Mouse (Mus musculus): ENCODE measurements around the gene Fndc1. TPM values are rescaled to one million over a fixed set of nuclear protein-coding genes. Genes with fewer than 3 reads are reported as not detected.

Fndc1 gene
- polyA plus RNA-seq, 1 experiment from 2014 or later, result 22.4 TPM

GRCm38 (mm10) chr17:7805105-7805504, 22.0 kb downstream of the Fndc1 start:
- Histone ChIP-seq H3K4me2 (replicated peaks; ENCODE audit: low read depth, low read length) (no peak overlapping the region), H3K36me3 (ENCODE audit: control insufficient read depth, insufficient read depth, low read length) (no peaks in the 10 kb centered on the region), H3K4me1 (ENCODE audit: control insufficient read depth, insufficient read depth, low read length) (no peaks in the 10 kb centered on the region), H3K4me3 (ENCODE audit: low read depth, low read length) (no peak overlapping the region), H3K27me3 (ENCODE audit: control insufficient read depth, insufficient read depth, low read length) (no peaks in the 10 kb centered on the region), H3K9ac (replicated peaks; ENCODE audit: low read depth, low read length) (no peak overlapping the region), H3K9me3 (ENCODE audit: control insufficient read depth, low read depth, low read length) (no peaks in the 10 kb centered on the region), H3K27ac (ENCODE audit: low read length) (no peak overlapping the region)
- WGBS, result 57% methylated on average over 6 of the region's 6 CpGs
- no peak for ATAC-seq (ENCODE audit: insufficient number of reproducible peaks, insufficient read depth, low FRiP score, low read depth)

DNA sequence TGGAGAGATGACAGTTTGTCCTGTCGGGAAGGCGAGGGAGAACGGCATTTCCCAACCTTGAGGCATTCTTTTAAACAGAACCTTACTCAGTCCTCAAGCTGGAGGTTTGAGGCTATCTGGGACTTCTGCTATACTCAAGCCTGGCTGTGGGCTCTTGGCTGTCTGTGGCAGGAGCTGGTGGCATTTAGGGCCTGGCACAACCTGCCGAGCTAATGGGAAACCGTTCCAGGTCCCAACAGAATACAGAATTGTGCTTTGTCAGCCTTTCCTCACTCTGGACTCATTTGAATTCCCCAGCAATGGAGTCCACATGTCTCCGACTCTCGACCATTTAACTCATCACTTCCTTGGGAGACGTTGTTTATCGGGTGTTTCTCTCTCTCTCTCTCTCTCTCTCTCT, 24.6 kb downstream of the Fndc1 start:
- 75% methylated on average over 9 of the region's 9 CpGs for WGBS
- ATAC-seq (ENCODE audit: insufficient number of reproducible peaks, insufficient read depth, low FRiP score, low read depth), result no peak
- H3K4me2 ChIP-seq (replicated peaks; ENCODE audit: low read depth, low read length), result no peak overlapping the region
- no peak overlapping the region for H3K27ac ChIP-seq (ENCODE audit: low read length)
- H3K27me3 ChIP-seq (ENCODE audit: control insufficient read depth, insufficient read depth, low read length), result no peaks in the 10 kb centered on the region
- H3K36me3 ChIP-seq (ENCODE audit: control insufficient read depth, insufficient read depth, low read length), result no peaks in the 10 kb centered on the region
- no peak overlapping the region for H3K4me3 ChIP-seq (ENCODE audit: low read depth, low read length)
- no peaks in the 10 kb centered on the region for H3K4me1 ChIP-seq (ENCODE audit: control insufficient read depth, insufficient read depth, low read length)
- H3K9ac ChIP-seq (replicated peaks; ENCODE audit: low read depth, low read length), result no peak overlapping the region
- H3K9me3 ChIP-seq (ENCODE audit: control insufficient read depth, low read depth, low read length), result no peaks in the 10 kb centered on the region

GRCm38 (mm10) chr17:7799894-7800293, 27.2 kb downstream of the Fndc1 start:
- H3K27me3 ChIP-seq (ENCODE audit: control insufficient read depth, insufficient read depth, low read length), result no peaks in the 10 kb centered on the region
- no peak overlapping the region for H3K4me2 ChIP-seq (replicated peaks; ENCODE audit: low read depth, low read length)
- no peak for ATAC-seq (ENCODE audit: insufficient number of reproducible peaks, insufficient read depth, low FRiP score, low read depth)
- no peak overlapping the region for H3K4me3 ChIP-seq (ENCODE audit: low read depth, low read length)
- H3K36me3 ChIP-seq (ENCODE audit: control insufficient read depth, insufficient read depth, low read length), result no peaks in the 10 kb centered on the region
- no peaks in the 10 kb centered on the region for H3K4me1 ChIP-seq (ENCODE audit: control insufficient read depth, insufficient read depth, low read length)
- H3K27ac ChIP-seq (ENCODE audit: low read length), result no peak overlapping the region
- H3K9ac ChIP-seq (replicated peaks; ENCODE audit: low read depth, low read length), result no peak overlapping the region
- WGBS, result 68% methylated on average over 3 of the region's 3 CpGs
- H3K9me3 ChIP-seq (ENCODE audit: control insufficient read depth, low read depth, low read length), result no peaks in the 10 kb centered on the region

DNA sequence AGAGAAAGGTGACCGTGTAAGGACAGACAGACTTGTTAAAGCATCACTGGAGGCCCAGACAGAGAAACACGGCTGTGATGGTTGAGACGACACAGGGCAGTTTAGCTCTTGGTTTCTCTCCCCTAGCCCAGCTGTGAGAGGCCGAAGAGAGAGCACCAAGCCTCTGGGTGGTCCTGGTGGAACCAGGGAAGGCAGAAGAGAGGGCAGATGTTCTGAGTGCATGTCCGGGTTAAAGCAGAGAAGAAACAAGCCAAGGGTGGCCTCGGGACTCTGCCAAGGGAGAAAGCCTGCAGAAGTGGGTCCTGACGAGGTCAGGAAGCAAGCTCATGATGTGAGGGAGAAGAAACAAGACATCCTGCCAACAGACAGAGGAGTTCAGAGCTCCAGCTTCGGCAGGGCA, 31.5 kb downstream of the Fndc1 start:
- 78% methylated on average over 8 of the region's 8 CpGs for WGBS
- no peaks in the 10 kb centered on the region for H3K4me1 ChIP-seq (ENCODE audit: control insufficient read depth, insufficient read depth, low read length)
- H3K27me3 ChIP-seq (ENCODE audit: control insufficient read depth, insufficient read depth, low read length), result no peaks in the 10 kb centered on the region
- no peaks in the 10 kb centered on the region for H3K36me3 ChIP-seq (ENCODE audit: control insufficient read depth, insufficient read depth, low read length)
- H3K9me3 ChIP-seq (ENCODE audit: control insufficient read depth, low read depth, low read length), result no peaks in the 10 kb centered on the region
- no peak overlapping the region for H3K9ac ChIP-seq (replicated peaks; ENCODE audit: low read depth, low read length)
- ATAC-seq (ENCODE audit: insufficient number of reproducible peaks, insufficient read depth, low FRiP score, low read depth), result no peak
- H3K4me3 ChIP-seq (ENCODE audit: low read depth, low read length), result no peak overlapping the region
- no peak overlapping the region for H3K4me2 ChIP-seq (replicated peaks; ENCODE audit: low read depth, low read length)
- no peak overlapping the region for H3K27ac ChIP-seq (ENCODE audit: low read length)

GRCm38 (mm10) chr17:7795168-7795567, 31.9 kb downstream of the Fndc1 start:
- Histone ChIP-seq H3K4me1 (ENCODE audit: control insufficient read depth, insufficient read depth, low read length) (no peaks in the 10 kb centered on the region), H3K4me2 (replicated peaks; ENCODE audit: low read depth, low read length) (no peak overlapping the region), H3K9ac (replicated peaks; ENCODE audit: low read depth, low read length) (no peak overlapping the region), H3K27me3 (ENCODE audit: control insufficient read depth, insufficient read depth, low read length) (no peaks in the 10 kb centered on the region), H3K9me3 (ENCODE audit: control insufficient read depth, low read depth, low read length) (no peaks in the 10 kb centered on the region), H3K4me3 (ENCODE audit: low read depth, low read length) (no peak overlapping the region), H3K27ac (ENCODE audit: low read length) (no peak overlapping the region), H3K36me3 (ENCODE audit: control insufficient read depth, insufficient read depth, low read length) (no peaks in the 10 kb centered on the region)
- no peak for ATAC-seq (ENCODE audit: insufficient number of reproducible peaks, insufficient read depth, low FRiP score, low read depth)
- 70% methylated on average over 2 of the region's 2 CpGs for WGBS

DNA sequence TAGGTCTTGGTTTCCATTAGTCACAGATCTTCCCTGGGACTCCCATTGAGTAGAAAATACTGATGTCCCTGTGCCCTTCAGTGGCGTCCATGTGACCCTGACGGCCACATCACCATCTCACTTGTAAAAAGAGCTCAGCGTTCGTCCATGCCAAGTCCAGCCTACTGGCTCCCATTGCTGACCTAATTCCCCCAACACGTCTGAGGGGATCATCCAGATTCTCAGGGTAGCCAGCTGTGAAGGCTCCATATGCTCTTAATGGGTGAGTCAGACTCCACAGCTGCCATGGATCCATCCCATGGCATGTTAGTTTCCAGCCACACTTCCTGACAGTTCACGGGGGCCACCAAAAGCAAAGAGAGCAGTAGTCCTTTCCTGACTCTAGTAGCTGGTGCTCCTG, 33.0 kb downstream of the Fndc1 start:
- no peaks in the 10 kb centered on the region for H3K9me3 ChIP-seq (ENCODE audit: control insufficient read depth, low read depth, low read length)
- no peaks in the 10 kb centered on the region for H3K36me3 ChIP-seq (ENCODE audit: control insufficient read depth, insufficient read depth, low read length)
- no peaks in the 10 kb centered on the region for H3K4me1 ChIP-seq (ENCODE audit: control insufficient read depth, insufficient read depth, low read length)
- H3K4me2 ChIP-seq (replicated peaks; ENCODE audit: low read depth, low read length), result no peak overlapping the region
- H3K27ac ChIP-seq (ENCODE audit: low read length), result no peak overlapping the region
- no peak overlapping the region for H3K9ac ChIP-seq (replicated peaks; ENCODE audit: low read depth, low read length)
- 69% methylated on average over 6 of the region's 6 CpGs for WGBS
- no peak overlapping the region for H3K4me3 ChIP-seq (ENCODE audit: low read depth, low read length)
- H3K27me3 ChIP-seq (ENCODE audit: control insufficient read depth, insufficient read depth, low read length), result no peaks in the 10 kb centered on the region
- ATAC-seq (ENCODE audit: insufficient number of reproducible peaks, insufficient read depth, low FRiP score, low read depth), result no peak

DNA sequence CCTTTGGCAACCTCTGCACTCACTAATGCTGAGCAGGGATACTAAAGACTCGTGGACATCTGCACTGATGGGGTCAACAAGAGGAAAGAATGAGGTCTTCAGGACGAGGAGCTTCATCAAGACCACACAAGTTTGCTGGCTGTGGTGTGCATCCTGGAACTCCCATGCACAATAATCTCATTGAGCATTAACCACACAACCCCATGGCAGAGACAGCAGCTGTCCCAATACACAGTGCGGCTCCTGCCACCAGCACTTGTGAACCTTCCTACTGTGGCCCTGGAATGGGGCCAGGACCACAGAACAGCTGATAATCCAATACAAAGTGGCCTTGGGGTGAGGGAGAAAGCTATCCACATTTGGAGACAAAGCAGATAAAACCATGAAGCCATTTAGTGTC, 36.6 kb downstream of the Fndc1 start:
- Histone ChIP-seq H3K9ac (replicated peaks; ENCODE audit: low read depth, low read length) (no peak overlapping the region), H3K27me3 (ENCODE audit: control insufficient read depth, insufficient read depth, low read length) (no peaks in the 10 kb centered on the region), H3K4me3 (ENCODE audit: low read depth, low read length) (no peak overlapping the region), H3K4me2 (replicated peaks; ENCODE audit: low read depth, low read length) (no peak overlapping the region), H3K9me3 (ENCODE audit: control insufficient read depth, low read depth, low read length) (no peaks in the 10 kb centered on the region), H3K4me1 (ENCODE audit: control insufficient read depth, insufficient read depth, low read length) (no peaks in the 10 kb centered on the region), H3K36me3 (ENCODE audit: control insufficient read depth, insufficient read depth, low read length) (no peaks in the 10 kb centered on the region), H3K27ac (ENCODE audit: low read length) (no peak overlapping the region)
- no peak for ATAC-seq (ENCODE audit: insufficient number of reproducible peaks, insufficient read depth, low FRiP score, low read depth)
- 70% methylated on average over 3 of the region's 3 CpGs for WGBS

DNA sequence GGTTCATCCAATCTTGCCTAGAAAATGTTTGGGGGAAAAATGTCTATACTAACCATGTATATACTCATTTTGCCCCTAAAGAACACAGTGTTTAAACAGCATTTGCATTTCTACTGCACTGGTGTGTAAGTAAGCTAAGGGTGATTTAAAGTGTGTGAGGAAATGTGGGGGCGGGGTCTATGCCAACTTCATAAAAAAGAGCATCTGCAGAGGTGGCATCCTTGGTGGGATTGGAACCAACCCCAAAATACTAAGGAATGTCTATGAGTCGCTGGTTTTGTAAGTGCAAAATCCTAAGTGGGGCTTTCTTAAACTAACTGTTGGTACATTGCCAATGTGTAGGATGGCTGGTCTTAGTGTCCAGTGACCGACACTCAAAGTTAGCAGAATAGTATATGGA, 53.0 kb downstream of the Fndc1 start:
- no peak overlapping the region for H3K27ac ChIP-seq (ENCODE audit: low read length)
- H3K4me1 ChIP-seq (ENCODE audit: control insufficient read depth, insufficient read depth, low read length), result no peaks in the 10 kb centered on the region
- H3K27me3 ChIP-seq (ENCODE audit: control insufficient read depth, insufficient read depth, low read length), result no peaks in the 10 kb centered on the region
- H3K36me3 ChIP-seq (ENCODE audit: control insufficient read depth, insufficient read depth, low read length), result no peaks in the 10 kb centered on the region
- 84% methylated on average over 3 of the region's 3 CpGs for WGBS
- no peak for ATAC-seq (ENCODE audit: insufficient number of reproducible peaks, insufficient read depth, low FRiP score, low read depth)
- H3K9me3 ChIP-seq (ENCODE audit: control insufficient read depth, low read depth, low read length), result no peaks in the 10 kb centered on the region
- no peak overlapping the region for H3K4me2 ChIP-seq (replicated peaks; ENCODE audit: low read depth, low read length)
- H3K9ac ChIP-seq (replicated peaks; ENCODE audit: low read depth, low read length), result no peak overlapping the region
- no peak overlapping the region for H3K4me3 ChIP-seq (ENCODE audit: low read depth, low read length)

GRCm38 (mm10) chr17:7759786-7760185, 67.3 kb downstream of the Fndc1 start:
- no peak for ATAC-seq (ENCODE audit: insufficient number of reproducible peaks, insufficient read depth, low FRiP score, low read depth)
- H3K9ac ChIP-seq (replicated peaks; ENCODE audit: low read depth, low read length), result no peak overlapping the region
- H3K4me3 ChIP-seq (ENCODE audit: low read depth, low read length), result no peak overlapping the region
- WGBS, result 78% methylated on average over 4 of the region's 4 CpGs
- no peaks in the 10 kb centered on the region for H3K4me1 ChIP-seq (ENCODE audit: control insufficient read depth, insufficient read depth, low read length)
- no peaks in the 10 kb centered on the region for H3K27me3 ChIP-seq (ENCODE audit: control insufficient read depth, insufficient read depth, low read length)
- H3K4me2 ChIP-seq (replicated peaks; ENCODE audit: low read depth, low read length), result no peak overlapping the region
- no peak overlapping the region for H3K27ac ChIP-seq (ENCODE audit: low read length)
- H3K36me3 ChIP-seq (ENCODE audit: control insufficient read depth, insufficient read depth, low read length), result no peaks in the 10 kb centered on the region
- no peaks in the 10 kb centered on the region for H3K9me3 ChIP-seq (ENCODE audit: control insufficient read depth, low read depth, low read length)

All from stomach, embryonic 14.5 days (tissue).